Mouse (Mus musculus) brain, embryonic 14.5 days (tissue): Measurements from ENCODE around the gene Gm10647. TPM values are rescaled to one million over a fixed set of nuclear protein-coding genes. Genes with fewer than 3 reads are reported as not detected.
"Not testable (repeated sequence)": the region's sequence is repeated elsewhere in the genome, so short reads cannot be mapped to it uniquely, and the experiment has no call there.

Experiments
- DNase-seq: peaks from one replicate; pipeline ENCODE4 v3.0.0-alpha.2; 2011; ENCODE audit warnings: low read depth
- CTCF ChIP-seq: fragments of 200-500 bp; IDR thresholded peaks from 2 replicates; pipeline ENCODE4 v1.5.1; 2012; ENCODE audit warnings: inconsistent platforms, mild to moderate bottlenecking, moderate library complexity, borderline replicate concordance; ENCODE audit not compliant: insufficient read depth, insufficient read length; ENCODE audit errors: extremely low read depth
- POLR2A ChIP-seq: fragments of 200-500 bp; IDR thresholded peaks from 2 replicates; pipeline ENCODE4 v1.6.1; 2012; ENCODE audit warnings: mild to moderate bottlenecking, inconsistent platforms, borderline replicate concordance; ENCODE audit not compliant: poor library complexity, insufficient read depth, insufficient read length, severe bottlenecking; ENCODE audit errors: extremely low read depth
- polyA plus RNA-seq: library from polyadenylated mRNA; depleted of rRNA; stranded (reverse); fragments of >200 nt; gene quantifications from 2 replicates; pipeline ENCODE4 v1.2.3, GENCODE M21; 2012; rRNA removed

The Gm10647 gene
- polyA plus RNA-seq, 1 experiment, result 0.18 TPM

- TF ChIP-seq CTCF, result no peak
- no peak for TF ChIP-seq POLR2A
- DNase-seq, result no peak
Measured at GRCm38 (mm10) chr9:66801947-66802346, 5.1 kb downstream of the Gm10647 start.

GRCm38 (mm10) chr9:66805951-66806350 is 9.1 kb downstream of the Gm10647 start:
- DNase-seq, result peak; percentile 27

- peak; percentile 8 for DNase-seq
Measured at GRCm38 (mm10) chr9:66813392-66813791, 16.6 kb downstream of the Gm10647 start.

GRCm38 (mm10) chr9:66820996-66821395 is 24.2 kb downstream of the Gm10647 start:
- no peak for DNase-seq
- TF ChIP-seq POLR2A (no peak), CTCF (no peak)

More at GRCm38 (mm10) chr9:66813392-66813791, 16.6 kb downstream of the Gm10647 start:
- no peak for TF ChIP-seq POLR2A
- TF ChIP-seq CTCF, result no peak

GRCm38 (mm10) chr9:66822255-66822654 is 25.4 kb downstream of the Gm10647 start:
- TF ChIP-seq CTCF, result peak; percentile 4; the same call in 1 of the 2 replicates
- DNase-seq, result not testable (repeated sequence)

GRCm38 (mm10) chr9:66825990-66826389 is 29.2 kb downstream of the Gm10647 start:
- peak; percentile 88 for DNase-seq

GRCm38 (mm10) chr9:66832366-66832908 is 35.6 kb downstream of the Gm10647 start:
- DNase-seq, result no peak
- TF ChIP-seq CTCF (no peak), POLR2A (no peak)

More at GRCm38 (mm10) chr9:66825990-66826389, 29.2 kb downstream of the Gm10647 start:
- TF ChIP-seq POLR2A (no peak), CTCF (peak; percentile 35; the same call in 1 of the 2 replicates)

GRCm38 (mm10) chr9:66833851-66834250 is 37.0 kb downstream of the Gm10647 start:
- TF ChIP-seq CTCF (no peak), POLR2A (no peak)
- DNase-seq, result no peak

GRCm38 (mm10) chr9:66834318-66835096 is 37.7 kb downstream of the Gm10647 start, which contains the start of gene Aph1c:
Gene Aph1c, minus strand, starts transcription at chr9:66834726.
- TF ChIP-seq POLR2A, result 0 out of 2 replicates have a peak, but pooled peaks have one; percentile 13
- no peak for TF ChIP-seq CTCF
- DNase-seq, result peak; percentile 100

- TF ChIP-seq CTCF (0 out of 2 replicates have a peak, but pooled peaks have one; percentile 14), POLR2A (no peak)
- DNase-seq, result no peak
Measured at GRCm38 (mm10) chr9:66835097-66835480, 38.2 kb downstream of the Gm10647 start.

- no peak for DNase-seq
- no peak for TF ChIP-seq CTCF
- TF ChIP-seq POLR2A, result no peak
Measured at GRCm38 (mm10) chr9:66846822-66847221, 50.0 kb downstream of the Gm10647 start.

Other genes with a start within 250 kb of the Gm10647 start
- 63.7 and 68.7 TPM in 2 replicates for gene Usp3, start 203.9 kb upstream of the Gm10647 start, polyA plus RNA-seq
- gene Car12, start 83.4 kb upstream of the Gm10647 start, polyA plus RNA-seq, result 6.0 and 9.2 TPM in 2 replicates
- 19.9 and 21.5 TPM in 2 replicates for gene Aph1b, start 1.5 kb upstream of the Gm10647 start, polyA plus RNA-seq
- 1.6 and 2.3 TPM in 2 replicates for gene Aph1c, start 37.7 kb downstream of the Gm10647 start, polyA plus RNA-seq
- 23.4 and 26.9 TPM in 2 replicates for gene Rab8b, start 122.6 kb downstream of the Gm10647 start, polyA plus RNA-seq
- 108 and 152 TPM in 2 replicates for gene Rps27l, start 149.0 kb downstream of the Gm10647 start, polyA plus RNA-seq
- 13.5 and 14.8 TPM in 2 replicates for gene Lactb, start 178.4 kb downstream of the Gm10647 start, polyA plus RNA-seq